Comparison of ENCODE assay signal across 8 mouse cellular contexts in genomic region chr7:24441785-24442184, GRCm38 (mm10). TPM values are rescaled to one million over a fixed set of nuclear protein-coding genes. Genes with fewer than 3 reads are reported as not detected.
DNase-seq lines count a peak whose midpoint lies in the region; ATAC-seq and TF ChIP-seq lines count a peak whose summit lies in the region.

No protein-coding gene starts in this region.

- peak; percentile 85 for DNase-seq in midbrain, embryonic 11.5 days (ENCODE audit: low spot score, missing footprints)
- peak; percentile 93 for DNase-seq in R1 (ENCODE audit: low read depth, low spot score)
- DNase-seq in liver, adult 2 months (ENCODE audit: extremely low read depth, low read depth, low spot score) = peak; percentile 42
- DNase-seq in urinary bladder, postnatal 4 days (ENCODE audit: low spot score in 2 of 2) = peak; percentile 58 to 72

- no peak overlapping the region for H3K9ac ChIP-seq in midbrain, embryonic 11.5 days (ENCODE audit: low read length)
- H3K9ac ChIP-seq in midbrain, embryonic 13.5 days (replicated peaks) = no peak overlapping the region
- no peak overlapping the region for H3K9ac ChIP-seq in liver, adult 2 months (ENCODE audit: low read depth, low read length)

- H3K4me3 ChIP-seq in midbrain, embryonic 11.5 days (ENCODE audit: low read depth, low read length) = no peak overlapping the region
- no peak overlapping the region for H3K4me3 ChIP-seq in midbrain, embryonic 13.5 days (replicated peaks)
- H3K4me3 ChIP-seq in liver, adult 2 months (ENCODE audit: insufficient read depth, low read depth, low read length) = no peak overlapping the region
- no peak overlapping the region for H3K4me3 ChIP-seq in olfactory bulb, adult 2 months (ENCODE audit: insufficient read depth, low read depth, low read length)

- H3K4me2 ChIP-seq in midbrain, embryonic 11.5 days = no peak overlapping the region
- H3K4me2 ChIP-seq in midbrain, embryonic 13.5 days (replicated peaks) = no peak overlapping the region

- H3K27ac ChIP-seq in midbrain, embryonic 11.5 days (ENCODE audit: low read depth, low read length) = no peak overlapping the region
- H3K27ac ChIP-seq in midbrain, embryonic 13.5 days = no peak overlapping the region
- no peak overlapping the region for H3K27ac ChIP-seq in liver, adult 2 months (replicated peaks; ENCODE audit: insufficient read depth, low read depth, low read length)
- no peak overlapping the region for H3K27ac ChIP-seq in olfactory bulb, adult 2 months (ENCODE audit: insufficient read depth, low read depth, low read length)

- TF ChIP-seq POLR2A in liver, adult 2 months (IDR thresholded peaks at IDR 0.05; ENCODE audit: extremely low read depth, insufficient read depth, low read length) = no peak
- TF ChIP-seq POLR2A in olfactory bulb, adult 2 months (IDR thresholded peaks at IDR 0.05; ENCODE audit: insufficient read depth, low read depth, low read length) = no peak

- 8% methylated on average over 1 of the region's 1 CpGs for WGBS in midbrain, embryonic 11.5 days
- WGBS in midbrain, embryonic 13.5 days = 17% methylated on average over 1 of the region's 1 CpGs
- 13% methylated on average over 1 of the region's 1 CpGs for WGBS in liver, adult 2 months
- WGBS in olfactory bulb, adult 2 months = 29% methylated on average over 1 of the region's 1 CpGs

- TF ChIP-seq CTCF in liver, adult 2 months (IDR thresholded peaks at IDR 0.05; ENCODE audit: low read depth, low read length) = peak; percentile 99
- TF ChIP-seq CTCF in olfactory bulb, adult 2 months (IDR thresholded peaks at IDR 0.05; ENCODE audit: insufficient read depth, low read depth, low read length) = peak; percentile 62

- no peaks in the 10 kb centered on the region for H3K36me3 ChIP-seq in midbrain, embryonic 11.5 days (ENCODE audit: control insufficient read depth, insufficient read depth, low read length)
- no peaks in the 10 kb centered on the region for H3K36me3 ChIP-seq in midbrain, embryonic 13.5 days
- H3K36me3 ChIP-seq in liver, adult 2 months (ENCODE audit: control insufficient read depth, insufficient read depth, low read length) = no peaks in the 10 kb centered on the region

- no peaks in the 10 kb centered on the region for H3K27me3 ChIP-seq in midbrain, embryonic 11.5 days (ENCODE audit: control insufficient read depth, insufficient read depth, low read length)
- H3K27me3 ChIP-seq in midbrain, embryonic 13.5 days = no peaks in the 10 kb centered on the region; the same call in 1 of the 2 replicates
- H3K27me3 ChIP-seq in liver, adult 2 months (ENCODE audit: control insufficient read depth, insufficient read depth, low read length) = no peaks in the 10 kb centered on the region

- H3K79me2 ChIP-seq in liver, adult 2 months (ENCODE audit: control insufficient read depth, insufficient read depth, low read length) = no peaks in the 10 kb centered on the region

- H3K9me3 ChIP-seq in midbrain, embryonic 11.5 days (ENCODE audit: control insufficient read depth, low read length) = no peaks in the 10 kb centered on the region
- H3K9me3 ChIP-seq in midbrain, embryonic 13.5 days = no peaks in the 10 kb centered on the region

- no peaks in the 10 kb centered on the region for H3K4me1 ChIP-seq in midbrain, embryonic 11.5 days (ENCODE audit: control insufficient read depth, insufficient read depth, low read length)
- no peaks in the 10 kb centered on the region for H3K4me1 ChIP-seq in midbrain, embryonic 13.5 days (replicated peaks)
- H3K4me1 ChIP-seq in liver, adult 2 months (ENCODE audit: control insufficient read depth, insufficient read depth, low read length) = no peaks in the 10 kb centered on the region
- H3K4me1 ChIP-seq in olfactory bulb, adult 2 months (ENCODE audit: control insufficient read depth, insufficient read depth, low read length) = peaks cover 11% of the 10 kb centered on the region

- 0 out of 2 replicates have a peak, but pooled peaks have one; percentile 40 for ATAC-seq in midbrain, embryonic 11.5 days (ENCODE audit: low FRiP score)
- no peak for ATAC-seq in midbrain, embryonic 13.5 days
- peak; percentile 94 for ATAC-seq in common myeloid progenitor, adult 5-6 weeks (replicated peaks; ENCODE audit: low read depth, poor library complexity, severe bottlenecking)
- peak; percentile 93 to 94 for ATAC-seq in hematopoietic stem cell, adult 5-6 weeks (replicated peaks in 1 of 2; ENCODE audit: insufficient read depth in 1 of 2, low FRiP score in 2 of 2, low TSS enrichment in 1 of 2, low read depth in 1 of 2, poor library complexity in 2 of 2, severe bottlenecking in 2 of 2)

RNA-seq across cellular contexts. Expression of gene Irgc1, which starts 10.3 kb away (rescaled TPM):
- polyA plus RNA-seq in midbrain, embryonic 11.5 days (2014; fragmentation: Nextera tagmentation; extraction: Ambion mirVana) = not detected in 2 replicates
- polyA plus RNA-seq in midbrain, embryonic 13.5 days (2015; fragmentation: Nextera tagmentation; extraction: Ambion mirVana) = not detected in 2 replicates
- not detected in 2 replicates for total RNA-seq in common myeloid progenitor, adult 5-6 weeks (2017)
- not detected in 2 replicates for total RNA-seq in hematopoietic stem cell, adult 5-6 weeks (2017)
- total RNA-seq in liver, adult 2 months (2014; rRNA removed) = not detected in 2 replicates
- 0.20 TPM in 1 of 2 replicates, not detected in the other for polyA plus RNA-seq in liver, adult 2 months (2012; rRNA removed)
- not detected in 2 replicates for polyA plus RNA-seq in olfactory bulb, adult 2 months (2012; ENCODE audit: insufficient read depth, insufficient read length, low replicate concordance, missing spikeins)

RNA-seq across cellular contexts. Expression of gene Plaur, which starts 20.5 kb away (rescaled TPM):
- 0.86 and 1.4 TPM in 2 replicates for polyA plus RNA-seq in midbrain, embryonic 11.5 days (2014; fragmentation: Nextera tagmentation; extraction: Ambion mirVana)
- 1.0 and 1.2 TPM in 2 replicates for polyA plus RNA-seq in midbrain, embryonic 13.5 days (2015; fragmentation: Nextera tagmentation; extraction: Ambion mirVana)
- total RNA-seq in common myeloid progenitor, adult 5-6 weeks (2017) = 3.6 and 10.2 TPM in 2 replicates
- total RNA-seq in hematopoietic stem cell, adult 5-6 weeks (2017) = 37.1 and 53.2 TPM in 2 replicates
- total RNA-seq in liver, adult 2 months (2014; rRNA removed) = 0.18 and 1.1 TPM in 2 replicates
- 0.22 and 0.97 TPM in 2 replicates for polyA plus RNA-seq in liver, adult 2 months (2012; rRNA removed)
- not detected in 2 replicates for polyA plus RNA-seq in olfactory bulb, adult 2 months (2012; ENCODE audit: insufficient read depth, insufficient read length, low replicate concordance, missing spikeins)

RNA-seq across cellular contexts. Expression of gene Cadm4, which starts 40.0 kb away (rescaled TPM):
- polyA plus RNA-seq in midbrain, embryonic 11.5 days (2014; fragmentation: Nextera tagmentation; extraction: Ambion mirVana) = 6.6 and 6.7 TPM in 2 replicates
- 52.4 and 67.8 TPM in 2 replicates for polyA plus RNA-seq in midbrain, embryonic 13.5 days (2015; fragmentation: Nextera tagmentation; extraction: Ambion mirVana)
- total RNA-seq in common myeloid progenitor, adult 5-6 weeks (2017) = not detected in 2 replicates
- 0.35 TPM in 1 of 2 replicates, not detected in the other for total RNA-seq in hematopoietic stem cell, adult 5-6 weeks (2017)
- total RNA-seq in liver, adult 2 months (2014; rRNA removed) = 2.1 and 3.5 TPM in 2 replicates
- polyA plus RNA-seq in liver, adult 2 months (2012; rRNA removed) = 5.3 and 6.5 TPM in 2 replicates
- polyA plus RNA-seq in olfactory bulb, adult 2 months (2012; ENCODE audit: insufficient read depth, insufficient read length, low replicate concordance, missing spikeins) = not detected in 2 replicates

RNA-seq across cellular contexts. Expression of gene Smg9, which starts 42.4 kb away (rescaled TPM):
- polyA plus RNA-seq in midbrain, embryonic 11.5 days (2014; fragmentation: Nextera tagmentation; extraction: Ambion mirVana) = 18.7 and 20.9 TPM in 2 replicates
- 32.9 and 33.5 TPM in 2 replicates for polyA plus RNA-seq in midbrain, embryonic 13.5 days (2015; fragmentation: Nextera tagmentation; extraction: Ambion mirVana)
- 25.2 and 33.1 TPM in 2 replicates for total RNA-seq in common myeloid progenitor, adult 5-6 weeks (2017)
- 15.6 and 21.3 TPM in 2 replicates for total RNA-seq in hematopoietic stem cell, adult 5-6 weeks (2017)
- 3.7 and 5.0 TPM in 2 replicates for total RNA-seq in liver, adult 2 months (2014; rRNA removed)
- polyA plus RNA-seq in liver, adult 2 months (2012; rRNA removed) = 11.7 and 17.8 TPM in 2 replicates
- not detected in 2 replicates for polyA plus RNA-seq in olfactory bulb, adult 2 months (2012; ENCODE audit: insufficient read depth, insufficient read length, low replicate concordance, missing spikeins)

Comparison
In these comparisons a context has a peak if more than half of its experiments do, and no peak if none do; other contexts are left out.
1. DNase-seq: peak in every context shown above with its lines; median percentile 93 in R1; 85 in midbrain, embryonic 11.5 days; 65 in urinary bladder, postnatal 4 days; 42 in liver, adult 2 months.